Mouse (Mus musculus): ENCODE measurements at regions not wholly inside any gene's neighbourhood (a gene's known extent, or its start where the extent isn't known, plus 50 kb on each side); places are given as distances from the start of the nearest gene placed in this dataset.

DNA sequence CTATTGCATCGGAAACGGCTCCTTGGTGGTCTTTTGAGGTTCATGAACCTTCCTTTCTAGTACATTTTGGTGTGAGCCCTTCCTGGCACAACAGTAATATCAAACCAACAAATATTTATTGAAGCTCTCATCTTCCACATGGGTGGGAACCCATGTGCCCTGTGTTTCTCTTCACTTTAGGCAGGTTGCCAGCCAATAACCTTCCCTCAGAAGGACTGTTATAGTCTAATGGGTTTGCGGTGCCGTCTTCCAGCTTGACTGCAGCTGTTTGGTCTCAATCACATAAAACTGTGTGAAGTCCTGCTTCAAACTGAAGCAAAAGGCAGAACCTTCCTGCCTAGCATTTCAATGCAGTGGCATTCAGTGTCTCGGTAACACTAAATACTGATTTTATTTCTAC lies 69.4 kb upstream of the Irak1bp1 start:
- no peak for TF ChIP-seq CTCF (IDR thresholded peaks at IDR 0.05; ENCODE audit: borderline replicate concordance, insufficient read depth, low read depth, low read length)
- no peak for TF ChIP-seq POLR2A (IDR thresholded peaks at IDR 0.05; ENCODE audit: borderline replicate concordance, insufficient read depth, low read length)

Data from cerebellum, adult 2 months (tissue).